Mouse (Mus musculus) lung, adult 2 months (tissue): ENCODE data around the gene Nbr1.

Experiments
- CTCF ChIP-seq: fragments of 200-500 bp; IDR thresholded peaks from 2 replicates; pipeline ENCODE4 v1.5.1; 2011; ENCODE audit warnings: mild to moderate bottlenecking, low read length, control low read depth; ENCODE audit not compliant: insufficient read depth
- POLR2A ChIP-seq: fragments of 200-500 bp; IDR thresholded peaks from 2 replicates; pipeline ENCODE4 v1.6.1; 2011; ENCODE audit warnings: low read depth, mild to moderate bottlenecking, control low read depth, low read length, borderline replicate concordance; ENCODE audit errors: extremely low read depth

DNA sequence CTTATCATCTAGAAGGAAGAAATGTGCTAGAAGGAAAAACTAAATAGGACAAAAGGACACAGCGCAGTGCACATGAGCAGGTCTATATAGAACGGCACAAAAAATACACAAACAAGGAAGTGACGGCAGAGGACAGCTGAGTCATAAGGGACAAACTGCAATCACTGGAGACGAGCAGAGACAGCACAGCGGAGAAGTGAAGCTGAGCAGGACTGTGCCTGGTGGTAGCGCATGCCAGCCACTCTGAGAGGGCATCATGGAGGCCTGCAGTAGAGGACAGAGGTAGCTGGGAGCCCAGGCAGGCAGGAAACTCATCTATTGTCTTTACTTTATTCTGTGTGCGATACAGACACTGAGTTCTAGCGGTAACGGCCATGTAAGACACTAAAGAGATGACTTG is 8.4 kb upstream of the Nbr1 start:
- TF ChIP-seq CTCF: no peak
- peak; percentile 32; the same call in 1 of the 2 replicates for TF ChIP-seq POLR2A
